Comparison of ENCODE assay signal across 21 mouse cellular contexts in genomic region chr3:76025523-76025922, GRCm38 (mm10). TPM values are rescaled to one million over a fixed set of nuclear protein-coding genes. Genes with fewer than 3 reads are reported as not detected.
A peak's percentile ranks its signal among the peaks of the same experiment; 100 is the strongest.
DNase-seq lines count a peak whose midpoint lies in the region; ATAC-seq and TF ChIP-seq lines count a peak whose summit lies in the region.
"Had no signal": no experiment of that assay in that cellular context is flagged by ENCODE, and none has a peak within 500 bp of the region (broad histone marks: within the 10 kb centered on the region; RNA-seq: fewer than 3 reads in every experiment).

No protein-coding gene starts in this region.

- H3K27ac ChIP-seq in MEL (ENCODE audit: control insufficient read depth, low read depth, low read length): no peak overlapping the region
- H3K27ac ChIP-seq: embryonic facial prominence, embryonic 10.5 days; embryonic facial prominence, embryonic 12.5 days; forebrain, embryonic 13.5 days; forebrain, embryonic 15.5 days had no signal

- no peaks in the 10 kb centered on the region for H3K79me2 ChIP-seq in MEL (ENCODE audit: control insufficient read depth, insufficient read depth, low read length, poor library complexity)

- H3K36me3 ChIP-seq in MEL (ENCODE audit: control insufficient read depth in 1 of 2, insufficient read depth in 2 of 2, low read length in 2 of 2): peaks cover 0 to 4% of the 10 kb centered on the region in 2 experiments; a peak in 2 of 4 replicates
- H3K36me3 ChIP-seq: embryonic facial prominence, embryonic 10.5 days; embryonic facial prominence, embryonic 12.5 days; forebrain, embryonic 15.5 days had no signal

- H3K4me3 ChIP-seq in MEL (ENCODE audit: control insufficient read depth in 1 of 2, insufficient read depth in 1 of 2, low read depth in 2 of 2, low read length in 2 of 2): no peak overlapping the region
- H3K4me3 ChIP-seq in lung, adult 2 months (replicated peaks; ENCODE audit: extremely low read depth, low read depth, low read length): no peak overlapping the region
- H3K4me3 ChIP-seq: embryonic facial prominence, embryonic 10.5 days; embryonic facial prominence, embryonic 12.5 days; forebrain, embryonic 13.5 days; forebrain, embryonic 15.5 days had no signal

- H3K27me3 ChIP-seq in MEL (ENCODE audit: control insufficient read depth in 1 of 2, insufficient read depth in 2 of 2, low read length in 2 of 2): no peaks in the 10 kb centered on the region
- H3K27me3 ChIP-seq: embryonic facial prominence, embryonic 12.5 days; forebrain, embryonic 13.5 days; forebrain, embryonic 15.5 days had no signal

- ATAC-seq in common myeloid progenitor, adult 5-6 weeks (replicated peaks; ENCODE audit: low read depth, poor library complexity, severe bottlenecking): peak; percentile 87
- peak; percentile 72 for ATAC-seq in megakaryocyte, adult 5-6 weeks (ENCODE audit: poor library complexity, severe bottlenecking)
- no peak for ATAC-seq in megakaryocyte-erythroid progenitor cell, adult 5-6 weeks (replicated peaks; ENCODE audit: low FRiP score, low TSS enrichment, poor library complexity, severe bottlenecking)
- ATAC-seq: forebrain, embryonic 13.5 days; forebrain, embryonic 15.5 days; forebrain, postnatal 0 days had no signal

- no peak for TF ChIP-seq RAD21 in MEL (IDR thresholded peaks at IDR 0.05; ENCODE audit: low read depth, low read length)

- TF ChIP-seq CTCF in MEL (IDR thresholded peaks at IDR 0.05 in 2 of 3, conservative IDR thresholded peaks at IDR 0.05 in 1 of 3; ENCODE audit: control insufficient read depth in 1 of 3, insufficient read depth in 1 of 3, low read depth in 2 of 3, low read length in 3 of 3, poor library complexity in 1 of 3, severe bottlenecking in 1 of 3): no peak
- TF ChIP-seq CTCF in lung, adult 2 months (IDR thresholded peaks at IDR 0.05; ENCODE audit: insufficient read depth, low read length): no peak

- no peak for TF ChIP-seq EP300 in MEL (IDR thresholded peaks at IDR 0.05; ENCODE audit: low read depth in 1 of 2, low read length in 2 of 2)

- no peak for TF ChIP-seq POLR2A in MEL (IDR thresholded peaks at IDR 0.05; ENCODE audit: control insufficient read depth in 1 of 2, insufficient read depth in 1 of 2, low read depth in 1 of 2, low read length in 2 of 2, poor library complexity in 1 of 2)
- no peak for TF ChIP-seq POLR2A in lung, adult 2 months (IDR thresholded peaks at IDR 0.05; ENCODE audit: borderline replicate concordance, extremely low read depth, low read depth, low read length)

- no peak overlapping the region for H3K9ac ChIP-seq in MEL (ENCODE audit: control insufficient read depth, low read depth, low read length, poor library complexity, severe bottlenecking)
- H3K9ac ChIP-seq: embryonic facial prominence, embryonic 12.5 days; forebrain, embryonic 13.5 days; forebrain, embryonic 15.5 days; forebrain, postnatal 0 days had no signal

- H3K9me3 ChIP-seq in MEL (replicated peaks; ENCODE audit: insufficient read depth, low read length): no peaks in the 10 kb centered on the region
- H3K9me3 ChIP-seq: embryonic facial prominence, embryonic 10.5 days; embryonic facial prominence, embryonic 12.5 days; forebrain, embryonic 13.5 days; forebrain, embryonic 15.5 days had no signal

- DNase-seq in MEL (ENCODE audit: low read depth, low spot score): peak; percentile 10
- peak; percentile 25 for DNase-seq in MEL-GATA-1-ER (ENCODE audit: extremely low read depth, low read depth)
- no peak for DNase-seq in lung, adult 2 months
- no peak for DNase-seq in thymus, postnatal 14 days
- DNase-seq in cerebellum, adult 9-10 months: no peak
- DNase-seq: adrenal gland, adult 2 months; adrenal gland, postnatal 10 days; adrenal gland, postnatal 25 days; cerebellum, adult 11-12 months; cerebellum, adult 8-10 months; cerebellum, postnatal 14 days; cerebellum, postnatal 36 days; forebrain, postnatal 0 days had no signal

- peaks cover 5% of the 10 kb centered on the region in 2 experiments; a peak in 3 of 4 replicates for H3K4me1 ChIP-seq in MEL (ENCODE audit: control insufficient read depth in 1 of 2, insufficient read depth in 2 of 2, low read length in 2 of 2)
- H3K4me1 ChIP-seq in lung, adult 2 months (ENCODE audit: control insufficient read depth, insufficient read depth, low read length): no peaks in the 10 kb centered on the region
- H3K4me1 ChIP-seq: embryonic facial prominence, embryonic 10.5 days; embryonic facial prominence, embryonic 12.5 days; forebrain, embryonic 13.5 days; forebrain, embryonic 15.5 days had no signal

TF ChIP-seq in MEL, 35 proteins besides CTCF, POLR2A, EP300 and RAD21:
- TF ChIP-seq MYC (IDR thresholded peaks at IDR 0.05; ENCODE audit: low read depth, low read length) (no peak), POLR2AphosphoS2 (IDR thresholded peaks at IDR 0.05; ENCODE audit: low read length) (no peak), ZMIZ1 (IDR thresholded peaks at IDR 0.05; ENCODE audit: low read depth, low read length) (no peak)

RNA-seq across cellular contexts. Expression of gene Fstl5, which starts 48.5 kb away (rescaled TPM):
- total RNA-seq in MEL (2012; rRNA removed): 0.04 TPM in 1 of 2 replicates, not detected in the other
- not detected for polyA plus RNA-seq in MEL (2012; ENCODE audit: insufficient read depth in 1 of 2, insufficient read length in 2 of 2, low read depth in 1 of 2, low replicate concordance in 2 of 2, missing spikeins in 1 of 2)
- not detected in 2 replicates for total RNA-seq in common myeloid progenitor, adult 5-6 weeks (2017)
- total RNA-seq in megakaryocyte, adult 5-6 weeks (2015): not detected in 2 replicates
- total RNA-seq in megakaryocyte, adult 5-6 weeks (2017): not detected in 2 replicates
- not detected in 2 replicates for polyA plus RNA-seq in lung, adult 2 months (2012; rRNA removed)
- total RNA-seq in megakaryocyte-erythroid progenitor cell, adult 5-6 weeks (2014; fragmentation: Nextera tagmentation): not detected in 2 replicates
- total RNA-seq in megakaryocyte-erythroid progenitor cell, adult 5-6 weeks (2017): not detected in 2 replicates
- polyA plus RNA-seq: C2C12 had no signal

Comparison
In these comparisons a context has a peak if more than half of its experiments do, and no peak if none do; other contexts are left out.
1. DNase-seq: peak in MEL (single experiment) and MEL-GATA-1-ER (single experiment); none in lung, adult 2 months (single experiment), thymus, postnatal 14 days (single experiment) and cerebellum, adult 9-10 months (single experiment).